Mouse (Mus musculus): ENCODE measurements around the gene Mtss1l. TPM values are rescaled to one million over a fixed set of nuclear protein-coding genes. Genes with fewer than 3 reads are reported as not detected.

The Mtss1l gene
- total RNA-seq, 2 experiments from 2014 or later = 0.04 to 0.85 TPM

- no peak for ATAC-seq (ENCODE audit: poor library complexity, severe bottlenecking)
Measured at GRCm38 (mm10) chr8:110731346-110731859, 10.1 kb downstream of the Mtss1l start.

- no peak for ATAC-seq (ENCODE audit: poor library complexity, severe bottlenecking)
Measured at GRCm38 (mm10) chr8:110733036-110733435, 11.8 kb downstream of the Mtss1l start.

DNA sequence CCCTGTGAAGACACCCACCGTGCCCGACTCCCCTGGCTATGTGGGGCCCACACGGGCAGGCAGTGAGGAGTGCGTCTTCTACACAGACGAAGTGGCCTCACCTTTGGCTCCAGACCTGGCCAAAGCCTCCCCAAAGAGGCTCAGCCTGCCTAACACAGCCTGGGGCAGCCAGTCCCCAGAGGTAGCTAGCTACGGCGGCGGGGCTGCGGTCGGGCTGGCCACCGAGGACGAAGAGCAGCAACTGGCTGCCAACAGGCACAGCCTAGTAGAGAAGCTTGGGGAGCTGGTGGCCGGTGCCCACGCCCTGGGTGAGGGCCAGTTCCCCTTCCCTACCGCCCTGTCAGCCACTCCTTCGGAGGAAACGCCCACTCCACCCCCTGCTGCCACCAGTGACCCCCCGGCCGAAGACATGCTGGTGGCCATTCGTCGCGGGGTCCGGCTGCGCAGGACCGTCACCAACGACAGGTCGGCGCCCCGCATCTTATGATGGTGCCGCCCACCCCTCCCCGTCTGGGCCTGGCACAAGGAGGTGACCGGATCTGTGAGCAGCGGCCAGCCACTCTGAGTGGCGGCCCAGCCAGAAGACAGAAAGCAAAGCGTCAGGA is 17.4 kb downstream of the Mtss1l start:
- no peak for ATAC-seq (ENCODE audit: poor library complexity, severe bottlenecking)

- no peak for ATAC-seq (ENCODE audit: poor library complexity, severe bottlenecking)
Measured at GRCm38 (mm10) chr8:110740629-110741175, 19.4 kb downstream of the Mtss1l start.

DNA sequence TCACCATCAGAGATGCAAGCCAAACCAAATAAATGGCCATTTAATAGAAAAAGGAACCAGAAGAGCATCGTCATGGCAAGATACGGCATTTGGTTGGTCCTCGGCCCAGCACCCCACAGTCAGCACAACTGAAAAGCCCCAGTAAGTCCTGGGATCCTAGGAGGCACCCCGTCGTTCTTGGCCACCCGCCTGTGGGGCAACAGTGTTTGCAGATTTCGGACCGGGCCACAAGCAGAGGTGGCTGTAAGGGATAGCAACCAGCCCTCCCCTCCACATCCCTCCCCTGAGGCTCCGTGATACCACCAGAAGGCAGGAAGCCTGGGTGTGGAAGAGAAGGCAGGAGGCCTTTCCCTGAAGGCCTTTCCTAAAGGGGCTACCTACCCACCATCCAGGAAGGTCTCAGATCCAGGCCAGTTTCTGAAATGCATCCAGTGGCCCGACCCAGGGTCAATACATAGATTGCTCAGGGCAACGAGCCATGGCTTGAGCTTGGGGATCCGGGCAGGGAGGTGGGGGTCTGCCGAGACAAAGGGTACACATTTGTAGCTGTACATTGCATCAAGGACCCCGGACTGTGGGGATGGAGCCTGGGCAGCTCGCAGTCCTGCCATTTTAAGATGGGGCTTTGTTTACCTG is 20.7 kb downstream of the Mtss1l start:
- ATAC-seq (ENCODE audit: poor library complexity, severe bottlenecking) = no peak

GRCm38 (mm10) chr8:110742452-110742818 is 21.2 kb downstream of the Mtss1l start:
- no peak for ATAC-seq (ENCODE audit: poor library complexity, severe bottlenecking)

DNA sequence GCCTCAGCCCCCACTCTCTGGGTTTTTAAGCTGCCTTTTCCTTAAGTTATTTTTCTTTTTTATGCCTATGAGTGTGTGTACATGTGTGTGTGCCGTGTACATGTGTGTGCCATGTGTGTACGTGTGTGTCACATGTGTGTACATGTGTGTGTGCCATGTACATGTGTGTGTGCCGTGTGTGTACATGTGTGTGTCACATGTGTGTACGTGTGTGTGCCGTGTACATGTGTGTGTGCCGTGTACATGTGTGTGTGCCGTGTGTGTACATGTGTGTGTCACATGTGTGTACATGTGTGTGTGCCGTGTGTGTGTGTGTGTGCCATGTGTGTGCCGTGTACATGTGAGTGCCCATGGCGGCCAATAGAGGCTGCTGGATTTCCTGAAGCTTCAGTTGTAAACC is 23.9 kb downstream of the Mtss1l start:
- ATAC-seq (ENCODE audit: poor library complexity, severe bottlenecking) = no peak

- ATAC-seq (ENCODE audit: poor library complexity, severe bottlenecking) = no peak
Measured at GRCm38 (mm10) chr8:110746661-110747060, 25.4 kb downstream of the Mtss1l start.

GRCm38 (mm10) chr8:110749500-110750170 is 28.4 kb downstream of the Mtss1l start:
- peak; percentile 49; the same call in 1 of the 2 replicates for ATAC-seq (ENCODE audit: poor library complexity, severe bottlenecking)

- no peak for ATAC-seq (ENCODE audit: poor library complexity, severe bottlenecking)
Measured at GRCm38 (mm10) chr8:110750269-110750668, 29.0 kb downstream of the Mtss1l start.

DNA sequence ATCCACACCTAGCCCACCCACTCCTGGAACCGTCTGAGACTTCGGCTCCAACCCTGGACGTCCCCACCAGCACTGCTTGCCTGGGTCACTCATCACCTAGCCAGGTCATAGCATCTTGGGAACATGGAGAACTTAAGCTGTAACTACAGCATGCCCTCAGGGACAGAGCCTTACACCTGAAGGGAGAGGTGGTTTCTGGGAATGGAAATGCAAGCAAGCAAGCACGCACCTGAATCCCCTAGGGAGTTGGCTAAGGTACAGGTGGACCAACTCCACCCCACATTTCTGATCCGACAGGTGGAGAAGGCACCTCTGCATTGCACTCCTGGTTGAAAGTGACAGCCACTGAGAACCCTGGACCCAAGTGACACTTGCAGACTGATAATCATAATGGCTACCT is 30.2 kb downstream of the Mtss1l start:
- no peak for ATAC-seq (ENCODE audit: poor library complexity, severe bottlenecking)

- no peak for ATAC-seq (ENCODE audit: poor library complexity, severe bottlenecking)
Measured at GRCm38 (mm10) chr8:110754713-110755112, 33.4 kb downstream of the Mtss1l start.

DNA sequence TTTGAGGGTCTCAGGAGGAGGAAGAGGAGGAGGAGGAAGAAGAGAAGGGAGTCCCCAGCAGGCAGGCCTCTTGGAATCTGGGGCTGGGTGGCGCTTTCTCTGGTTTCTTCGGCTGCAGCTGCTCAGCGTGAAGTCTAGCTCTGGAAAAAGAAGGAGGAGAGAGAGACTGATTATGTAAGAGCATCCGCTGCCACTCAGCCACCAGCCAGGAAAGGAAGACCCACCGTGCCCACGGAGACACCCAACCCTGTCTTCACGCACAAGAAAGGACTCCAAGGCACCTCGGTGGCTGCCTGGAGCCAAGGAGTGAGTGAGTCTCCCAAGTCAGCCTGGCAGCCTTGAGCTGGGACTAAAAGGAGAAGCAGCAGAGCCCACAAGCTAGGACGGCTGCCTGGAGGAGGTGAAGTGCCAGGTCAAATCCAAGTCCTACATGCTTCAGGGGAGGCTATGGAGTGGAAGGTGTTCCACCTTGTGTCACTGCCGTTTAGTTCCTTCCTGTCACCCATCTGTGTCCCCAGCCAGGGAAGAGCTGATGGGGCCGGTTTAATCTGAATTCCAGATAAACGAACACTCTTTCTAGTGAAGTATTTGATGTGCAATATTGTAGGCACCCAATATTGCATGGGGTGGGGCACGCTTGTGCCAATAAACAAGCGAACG is 34.4 kb downstream of the Mtss1l start:
- ATAC-seq (ENCODE audit: poor library complexity, severe bottlenecking) = no peak

DNA sequence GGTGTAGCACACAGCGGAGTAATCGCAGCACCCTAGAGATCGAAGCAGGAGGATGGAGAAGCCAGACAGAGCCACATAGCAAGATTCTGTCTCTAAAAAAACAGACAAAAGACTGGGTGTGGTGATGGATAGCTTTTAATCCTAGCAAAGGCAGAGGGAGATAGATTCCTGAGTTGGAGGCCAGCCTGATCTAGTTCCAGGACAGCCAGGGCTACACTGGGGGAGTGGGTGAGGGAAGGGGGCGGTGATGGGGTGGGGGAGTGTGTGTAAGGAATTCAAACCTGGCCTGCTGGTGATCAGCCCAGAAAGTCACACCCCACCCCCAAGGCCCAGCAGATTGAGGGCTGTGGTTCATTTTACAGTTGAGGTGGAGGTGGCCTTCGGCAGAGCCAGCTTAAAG is 34.9 kb downstream of the Mtss1l start:
- ATAC-seq (ENCODE audit: poor library complexity, severe bottlenecking) = no peak

DNA sequence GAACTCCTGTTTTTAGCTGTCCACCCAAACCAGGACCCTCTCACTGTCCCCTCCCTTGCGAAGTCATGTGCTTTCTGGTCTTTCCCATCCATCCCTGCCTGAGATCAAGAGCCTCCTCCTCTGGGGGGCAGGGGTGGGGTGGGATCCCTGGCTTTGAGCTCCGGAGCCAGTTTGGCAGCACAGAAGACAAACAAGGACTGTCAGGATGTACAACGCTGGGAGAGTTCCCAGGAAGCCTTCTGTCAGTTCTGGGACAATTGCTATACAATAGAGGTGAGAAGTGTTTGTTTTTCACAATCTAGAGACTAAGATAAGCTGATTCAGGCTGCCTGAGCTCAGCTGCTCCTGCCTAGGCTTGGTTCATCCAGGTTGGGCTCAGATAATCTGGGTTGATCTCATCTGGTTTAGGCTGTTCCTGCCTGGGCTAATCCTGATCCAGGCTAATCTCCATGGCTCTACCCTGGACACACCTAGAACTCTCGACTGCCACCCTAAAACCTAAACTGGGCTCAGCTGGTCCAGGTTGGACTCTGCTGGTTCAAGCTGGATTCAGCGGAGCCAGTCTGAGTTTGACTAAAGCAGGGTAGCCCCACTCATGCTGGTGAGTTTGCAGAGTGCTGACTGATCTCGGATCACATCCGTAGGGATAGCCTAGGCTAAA is 39.1 kb downstream of the Mtss1l start:
- ATAC-seq (ENCODE audit: poor library complexity, severe bottlenecking) = no peak

- ATAC-seq (ENCODE audit: poor library complexity, severe bottlenecking) = no peak
Measured at GRCm38 (mm10) chr8:110761185-110761584, 39.9 kb downstream of the Mtss1l start.

- no peak for ATAC-seq (ENCODE audit: poor library complexity, severe bottlenecking)
Measured at GRCm38 (mm10) chr8:110761988-110762387, 40.7 kb downstream of the Mtss1l start.

- ATAC-seq (ENCODE audit: poor library complexity, severe bottlenecking) = no peak
Measured at GRCm38 (mm10) chr8:110764671-110765070, 43.4 kb downstream of the Mtss1l start.

GRCm38 (mm10) chr8:110767261-110767660 is 46.0 kb downstream of the Mtss1l start:
- no peak for ATAC-seq (ENCODE audit: poor library complexity, severe bottlenecking)

- ATAC-seq (ENCODE audit: poor library complexity, severe bottlenecking) = no peak
Measured at GRCm38 (mm10) chr8:110772452-110772851, 51.2 kb downstream of the Mtss1l start.

- no peak for ATAC-seq (ENCODE audit: poor library complexity, severe bottlenecking)
Measured at GRCm38 (mm10) chr8:110774047-110774446, 52.8 kb downstream of the Mtss1l start.

Measured in megakaryocyte, adult 5-6 weeks (primary cell).